Mouse (Mus musculus): Measurements from ENCODE around the gene Plxna4.
A peak's percentile ranks its signal among the peaks of the same experiment; 100 is the strongest.

Gene Plxna4

GRCm38 (mm10) chr6:32331281-32331680 lies 256.7 kb downstream of the Plxna4 start:
- DNase-seq, result no peak

- no peak for DNase-seq
Observed at GRCm38 (mm10) chr6:32330034-32330795, 257.8 kb downstream of the Plxna4 start.

GRCm38 (mm10) chr6:32328028-32328427 lies 260.0 kb downstream of the Plxna4 start:
- peak; percentile 88 for DNase-seq

GRCm38 (mm10) chr6:32327173-32327572 lies 260.8 kb downstream of the Plxna4 start:
- peak; percentile 47 for DNase-seq

GRCm38 (mm10) chr6:32326406-32326805 lies 261.6 kb downstream of the Plxna4 start:
- DNase-seq, result no peak

GRCm38 (mm10) chr6:32325851-32326250 lies 262.1 kb downstream of the Plxna4 start:
- no peak for DNase-seq

- DNase-seq, result no peak
Observed at GRCm38 (mm10) chr6:32321187-32321586, 266.8 kb downstream of the Plxna4 start.

GRCm38 (mm10) chr6:32320254-32320653 lies 267.7 kb downstream of the Plxna4 start:
- DNase-seq, result peak; percentile 38

- no peak for DNase-seq
Observed at GRCm38 (mm10) chr6:32317470-32317869, 270.5 kb downstream of the Plxna4 start.

GRCm38 (mm10) chr6:32315011-32315450 lies 273.0 kb downstream of the Plxna4 start:
- peak; percentile 58 for DNase-seq

- no peak for DNase-seq
Observed at GRCm38 (mm10) chr6:32309147-32309546, 278.8 kb downstream of the Plxna4 start.

GRCm38 (mm10) chr6:32300611-32301010 lies 287.4 kb downstream of the Plxna4 start:
- no peak for DNase-seq

- no peak for DNase-seq
Observed at GRCm38 (mm10) chr6:32281457-32281856, 306.5 kb downstream of the Plxna4 start.

GRCm38 (mm10) chr6:32280728-32281127 lies 307.3 kb downstream of the Plxna4 start:
- peak; percentile 75 for DNase-seq

GRCm38 (mm10) chr6:32271463-32271862 lies 316.5 kb downstream of the Plxna4 start:
- peak; percentile 91 for DNase-seq

- DNase-seq, result no peak
Observed at GRCm38 (mm10) chr6:32266085-32266484, 321.9 kb downstream of the Plxna4 start.

- peak; percentile 89 for DNase-seq
Observed at GRCm38 (mm10) chr6:32261339-32261738, 326.7 kb downstream of the Plxna4 start.

GRCm38 (mm10) chr6:32260341-32260740 lies 327.7 kb downstream of the Plxna4 start:
- peak; percentile 52 for DNase-seq

GRCm38 (mm10) chr6:32255191-32255590 lies 332.8 kb downstream of the Plxna4 start:
- no peak for DNase-seq

GRCm38 (mm10) chr6:32252168-32252567 lies 335.8 kb downstream of the Plxna4 start:
- peak; percentile 71 for DNase-seq

- no peak for DNase-seq
Observed at GRCm38 (mm10) chr6:32251674-32252073, 336.3 kb downstream of the Plxna4 start.

GRCm38 (mm10) chr6:32246036-32246435 lies 342.0 kb downstream of the Plxna4 start:
- no peak for DNase-seq

GRCm38 (mm10) chr6:32243040-32243439 lies 345.0 kb downstream of the Plxna4 start:
- peak; percentile 85 for DNase-seq

GRCm38 (mm10) chr6:32231383-32231782 lies 356.6 kb downstream of the Plxna4 start:
- no peak for DNase-seq

- peak; percentile 92 for DNase-seq
Observed at GRCm38 (mm10) chr6:32226636-32227035, 361.4 kb downstream of the Plxna4 start.

Measured in retina, postnatal 1 day (tissue).